In genomic region chr2:71529511-71530351, GRCm38 (mm10) we compare ENCODE assay signal across 8 mouse cellular contexts. TPM values are rescaled to one million over a fixed set of nuclear protein-coding genes. Genes with fewer than 3 reads are reported as not detected.
DNase-seq lines count a peak whose midpoint lies in the region; ATAC-seq lines count a peak whose summit lies in the region.

No protein-coding gene starts in this region.

- H3K27me3 ChIP-seq in liver, embryonic 16.5 days (ENCODE audit: control insufficient read depth, insufficient read depth, low read depth, low read length): peaks cover 99% of the 10 kb centered on the region
- peaks cover 99% of the 10 kb centered on the region for H3K27me3 ChIP-seq in neural tube, embryonic 12.5 days (replicated peaks)

- peak; percentile 88 for ATAC-seq in liver, embryonic 16.5 days (ENCODE audit: low read depth)
- peak; percentile 89 for ATAC-seq in neural tube, embryonic 12.5 days (ENCODE audit: low FRiP score, low read depth)

- peak; percentile 72 for DNase-seq in urinary bladder, postnatal 14 days (ENCODE audit: low spot score)
- DNase-seq in urinary bladder, postnatal 4 days (ENCODE audit: low spot score in 2 of 2): no peak
- peak; percentile 88 for DNase-seq in embryo, embryonic 9.5 days (ENCODE audit: extremely low spot score)
- peak; percentile 80 to 83 for DNase-seq in heart, adult 18-20 months
- DNase-seq in kidney, adult 11 months: peak; percentile 62
- peak; percentile 87 for DNase-seq in yolk sac, embryonic 10.5 days (ENCODE audit: low spot score)

- H3K27ac ChIP-seq in liver, embryonic 16.5 days (ENCODE audit: low read length): no peak overlapping the region
- H3K27ac ChIP-seq in neural tube, embryonic 12.5 days: no peak overlapping the region

- peaks cover 14% of the 10 kb centered on the region for H3K4me1 ChIP-seq in liver, embryonic 16.5 days (ENCODE audit: control insufficient read depth, low read depth, low read length)
- peaks cover 14% of the 10 kb centered on the region for H3K4me1 ChIP-seq in neural tube, embryonic 12.5 days

- no peaks in the 10 kb centered on the region for H3K36me3 ChIP-seq in liver, embryonic 16.5 days (ENCODE audit: control insufficient read depth, insufficient read depth)
- no peaks in the 10 kb centered on the region for H3K36me3 ChIP-seq in neural tube, embryonic 12.5 days

- peak overlapping the region; percentile 57 for H3K4me3 ChIP-seq in liver, embryonic 16.5 days (ENCODE audit: low read depth, low read length)
- peak overlapping the region; percentile 41 for H3K4me3 ChIP-seq in neural tube, embryonic 12.5 days

- H3K9me3 ChIP-seq in liver, embryonic 16.5 days (replicated peaks; ENCODE audit: control insufficient read depth, low read length): no peaks in the 10 kb centered on the region
- no peaks in the 10 kb centered on the region for H3K9me3 ChIP-seq in neural tube, embryonic 12.5 days

- no peak overlapping the region for H3K9ac ChIP-seq in liver, embryonic 16.5 days (ENCODE audit: low read depth, low read length)
- H3K9ac ChIP-seq in neural tube, embryonic 12.5 days: peak overlapping the region; percentile 35; the same call in 1 of the 2 replicates

- peak overlapping the region; percentile 83 for H3K4me2 ChIP-seq in liver, embryonic 16.5 days (ENCODE audit: low read depth, low read length)
- peak overlapping the region; percentile 83 for H3K4me2 ChIP-seq in neural tube, embryonic 12.5 days (replicated peaks)

- under 1% methylated on average over 48 of the region's 60 CpGs for WGBS in liver, embryonic 16.5 days (ENCODE audit: insufficient replicate concordance)
- under 1% methylated on average over 60 of the region's 60 CpGs for WGBS in neural tube, embryonic 12.5 days

RNA-seq across cellular contexts. Expression of gene Dlx1, which starts 1.8 kb away (rescaled TPM):
- total RNA-seq in heart, adult 18-20 months (2021): under 1 TPM; 0.15 to 0.46 TPM
- 0.06 TPM in 1 of 2 replicates, not detected in the other for polyA plus RNA-seq in liver, embryonic 16.5 days (2015; fragmentation: Nextera tagmentation; extraction: Ambion mirVana)
- 1.2 and 1.6 TPM in 2 replicates for polyA plus RNA-seq in neural tube, embryonic 12.5 days (2016; fragmentation: Nextera tagmentation; extraction: Ambion mirVana)

RNA-seq across cellular contexts. Expression of gene Dlx2, which starts 16.8 kb away (rescaled TPM):
- total RNA-seq in heart, adult 18-20 months (2021): not detected
- polyA plus RNA-seq in liver, embryonic 16.5 days (2015; fragmentation: Nextera tagmentation; extraction: Ambion mirVana): 0.04 TPM in 1 of 2 replicates, not detected in the other
- polyA plus RNA-seq in neural tube, embryonic 12.5 days (2016; fragmentation: Nextera tagmentation; extraction: Ambion mirVana): 1.4 and 1.6 TPM in 2 replicates

Comparison
In these comparisons a context has a peak if more than half of its experiments do, and no peak if none do; other contexts are left out.
1. DNase-seq: peak in urinary bladder, postnatal 14 days (single experiment), embryo, embryonic 9.5 days (single experiment), heart, adult 18-20 months (2 of 2), kidney, adult 11 months (single experiment) and yolk sac, embryonic 10.5 days (single experiment); none in urinary bladder, postnatal 4 days (0 of 2).